Mouse (Mus musculus) ES-Bruce4 (cell line): ENCODE results near the gene Mdm2.

Experiments
- CTCF ChIP-seq: IDR thresholded peaks from one replicate; pipeline ENCODE4 v1.8.1; 2011; ENCODE audit warnings: low read depth, low read length
- EP300 ChIP-seq: IDR thresholded peaks from 2 replicates; pipeline ENCODE4 v1.6.1; 2011; ENCODE audit warnings: low read depth, low read length; ENCODE audit not compliant: insufficient read depth

DNA sequence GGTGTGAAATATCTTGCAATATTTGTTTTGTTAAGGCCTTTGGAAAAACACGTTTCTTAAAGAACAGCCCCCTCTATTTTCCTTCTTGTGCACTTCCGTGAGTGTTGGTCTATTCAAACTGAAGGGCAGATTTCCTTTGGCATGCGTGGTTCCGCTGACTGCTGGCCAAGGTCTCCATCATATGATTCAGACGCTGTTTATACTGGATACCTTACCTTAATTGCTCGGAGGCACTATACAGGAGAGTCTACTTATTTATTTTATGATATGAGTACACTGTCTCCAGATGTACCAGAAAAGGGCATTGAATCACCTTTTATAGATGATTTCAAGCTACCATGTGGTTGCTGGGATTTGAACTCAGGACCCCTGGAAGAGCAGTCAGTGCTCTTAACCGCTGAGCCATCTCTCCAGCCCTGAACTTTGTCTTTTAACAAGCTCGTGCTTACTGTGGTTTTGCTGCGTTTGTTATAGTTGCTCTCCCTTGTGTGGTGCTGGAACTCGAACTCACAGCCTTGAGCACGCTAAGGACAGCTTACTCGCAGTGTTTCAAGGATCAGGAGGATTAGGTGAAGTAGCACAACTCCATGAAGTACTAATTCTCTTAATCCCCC, 60.4 kb downstream of the Mdm2 start:
- TF ChIP-seq CTCF (no peak), EP300 (no peak)
